Mouse (Mus musculus) spleen, adult 2 months (tissue): ENCODE measurements around the gene Slc25a3.

Source experiments
- CTCF ChIP-seq: fragments of 200-500 bp; IDR thresholded peaks from 2 replicates; pipeline ENCODE4 v1.5.1; 2011; ENCODE audit warnings: mild to moderate bottlenecking, inconsistent platforms; ENCODE audit not compliant: insufficient read depth, insufficient read length, insufficient replicate concordance; ENCODE audit errors: extremely low read depth
- POLR2A ChIP-seq: fragments of 200-500 bp; IDR thresholded peaks from 2 replicates; pipeline ENCODE4 v1.6.1; 2011; ENCODE audit warnings: low read depth, low read length, inconsistent platforms

GRCm38 (mm10) chr10:91128551-91129160, 4.8 kb upstream of the Slc25a3 start:
- TF ChIP-seq CTCF = no peak
- no peak for TF ChIP-seq POLR2A
